Mouse (Mus musculus): ENCODE data around the gene Sart3. TPM values are rescaled to one million over a fixed set of nuclear protein-coding genes. Genes with fewer than 3 reads are reported as not detected.
"Not testable (repeated sequence)": the region's sequence is repeated elsewhere in the genome, so short reads cannot be mapped to it uniquely, and the experiment has no call there.

The Sart3 gene
- polyA plus RNA-seq, 1 experiment from 2014 or later: 32.0 TPM

DNA sequence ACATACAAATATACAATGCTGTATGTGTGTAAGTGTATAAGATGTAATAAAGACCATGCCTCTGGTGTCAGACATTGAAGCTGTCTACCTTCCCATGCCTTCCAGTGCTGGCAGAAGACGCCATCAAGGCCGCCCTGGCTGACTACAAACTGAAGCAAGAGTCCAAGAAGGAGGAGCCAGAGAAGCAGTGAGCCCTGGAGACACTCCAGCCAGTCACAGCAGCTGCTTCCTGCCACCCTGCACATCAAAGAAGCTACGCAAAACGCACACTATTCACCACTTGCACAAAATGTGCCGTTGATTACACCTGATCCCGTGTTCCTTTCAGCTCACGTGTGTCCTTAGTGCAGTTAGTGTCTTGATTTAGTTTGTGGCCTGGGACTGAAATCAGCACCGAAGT is 5.4 kb upstream of the Sart3 start:
- H3K9me3 ChIP-seq; ATAC-seq (ENCODE audit: extremely low read depth, insufficient number of reproducible peaks, low FRiP score, low TSS enrichment); H3K27me3 ChIP-seq (replicated peaks); H3K9ac ChIP-seq; H3K4me3 ChIP-seq; H3K27ac ChIP-seq (replicated peaks); H3K4me2 ChIP-seq: not testable (repeated sequence)
- Histone ChIP-seq H3K4me1 (peaks cover 13% of the 10 kb centered on the region), H3K36me3 (peaks cover 46% of the 10 kb centered on the region)
- 80% methylated on average over 8 of the region's 8 CpGs for WGBS

DNA sequence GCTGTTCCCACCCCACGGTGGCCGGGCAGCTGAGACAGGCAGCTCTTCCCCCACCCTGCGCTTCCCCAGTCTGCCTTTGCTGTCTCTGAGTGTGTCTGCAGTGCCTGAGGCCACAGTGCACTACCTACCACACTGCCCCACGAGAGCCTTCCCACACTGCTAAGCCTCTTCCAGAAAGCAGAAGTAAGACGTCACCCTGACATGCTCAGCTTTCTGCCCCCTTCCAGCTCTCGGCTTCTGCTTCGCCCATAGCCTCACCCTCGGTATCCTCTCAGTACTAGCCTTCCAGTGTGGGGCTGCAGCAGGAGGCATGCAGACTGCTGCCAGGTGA is 4.6 kb upstream of the Sart3 start:
- H3K27ac ChIP-seq (replicated peaks): no peak overlapping the region
- H3K4me2 ChIP-seq: no peak overlapping the region
- no peaks in the 10 kb centered on the region for H3K9me3 ChIP-seq
- H3K27me3 ChIP-seq (replicated peaks): no peaks in the 10 kb centered on the region
- no peak overlapping the region for H3K4me3 ChIP-seq
- H3K36me3 ChIP-seq: peaks cover 46% of the 10 kb centered on the region
- H3K4me1 ChIP-seq: peaks cover 9% of the 10 kb centered on the region
- 89% methylated on average over 8 of the region's 8 CpGs for WGBS
- no peak overlapping the region for H3K9ac ChIP-seq
- no peak for ATAC-seq (ENCODE audit: extremely low read depth, insufficient number of reproducible peaks, low FRiP score, low TSS enrichment)

DNA sequence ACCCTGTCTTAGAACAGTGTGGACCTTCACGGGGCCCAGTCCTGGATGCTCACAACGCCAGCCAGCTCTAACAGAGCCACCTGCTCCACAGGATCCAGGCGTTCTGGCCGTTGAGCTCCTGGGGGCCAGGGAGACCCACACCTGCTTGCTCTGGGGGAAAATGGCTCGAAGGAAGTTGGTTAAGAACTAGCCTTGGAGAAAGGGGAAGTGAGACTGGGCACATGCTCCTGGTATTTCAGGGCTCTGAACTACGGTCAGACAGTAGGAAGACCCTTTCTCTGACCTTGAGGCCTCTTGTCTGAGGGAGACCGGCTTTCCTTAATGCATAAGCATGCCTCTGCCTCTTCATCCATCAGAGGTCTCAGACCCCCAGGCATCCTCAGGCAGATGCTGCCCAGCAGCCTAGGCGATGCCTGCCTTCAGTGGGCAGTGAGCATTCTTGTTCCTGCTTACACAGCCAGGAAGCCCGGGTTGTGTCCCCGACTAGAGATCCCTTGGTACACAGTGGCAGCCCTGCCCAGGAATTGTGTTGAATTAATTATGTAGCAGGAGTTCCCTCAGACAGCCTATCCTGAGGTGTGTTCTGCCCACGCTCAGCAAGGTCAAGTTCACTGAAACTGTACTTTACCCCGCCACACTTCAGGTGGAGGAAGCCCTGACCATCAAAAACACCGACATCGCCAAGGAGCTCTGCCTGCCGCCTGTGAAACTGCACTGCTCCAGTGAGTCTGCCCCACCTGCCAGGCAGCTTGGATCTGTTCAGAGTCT is 4.0 kb upstream of the Sart3 start:
- H3K9me3 ChIP-seq: no peaks in the 10 kb centered on the region
- no peaks in the 10 kb centered on the region for H3K27me3 ChIP-seq (replicated peaks)
- 90% methylated on average over 15 of the region's 15 CpGs for WGBS
- H3K4me3 ChIP-seq: no peak overlapping the region
- no peak for ATAC-seq (ENCODE audit: extremely low read depth, insufficient number of reproducible peaks, low FRiP score, low TSS enrichment)
- H3K9ac ChIP-seq: no peak overlapping the region
- peaks cover 9% of the 10 kb centered on the region for H3K4me1 ChIP-seq
- H3K36me3 ChIP-seq: peaks cover 46% of the 10 kb centered on the region
- H3K4me2 ChIP-seq: no peak overlapping the region
- H3K27ac ChIP-seq (replicated peaks): no peak overlapping the region

DNA sequence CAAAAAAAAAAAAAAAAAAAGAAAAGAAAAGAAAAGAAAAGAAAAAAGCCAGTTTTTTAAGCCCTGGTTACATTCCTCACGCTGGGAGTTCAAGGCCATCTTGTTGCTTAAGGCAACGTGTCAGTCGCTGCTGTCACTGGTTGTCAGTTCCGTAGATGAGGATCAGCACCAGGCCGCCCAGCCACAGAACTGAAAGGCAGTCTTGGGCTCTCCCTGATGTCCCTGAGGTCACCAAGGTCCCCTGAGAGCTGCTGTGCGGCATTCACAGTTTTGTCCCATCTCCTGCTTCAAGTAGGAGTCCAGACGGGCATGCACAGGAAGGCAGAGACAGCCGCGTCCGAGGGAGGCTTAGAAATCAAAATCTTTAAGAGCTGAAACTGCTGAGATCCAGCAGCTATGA is 3.3 kb upstream of the Sart3 start:
- Histone ChIP-seq H3K9me3 (no peaks in the 10 kb centered on the region), H3K4me3 (no peak overlapping the region), H3K4me2 (no peak overlapping the region), H3K9ac (no peak overlapping the region), H3K27me3 (replicated peaks) (no peaks in the 10 kb centered on the region), H3K27ac (replicated peaks) (no peak overlapping the region), H3K4me1 (peaks cover 12% of the 10 kb centered on the region), H3K36me3 (peaks cover 46% of the 10 kb centered on the region)
- ATAC-seq (ENCODE audit: extremely low read depth, insufficient number of reproducible peaks, low FRiP score, low TSS enrichment): no peak
- 87% methylated on average over 10 of the region's 10 CpGs for WGBS

DNA sequence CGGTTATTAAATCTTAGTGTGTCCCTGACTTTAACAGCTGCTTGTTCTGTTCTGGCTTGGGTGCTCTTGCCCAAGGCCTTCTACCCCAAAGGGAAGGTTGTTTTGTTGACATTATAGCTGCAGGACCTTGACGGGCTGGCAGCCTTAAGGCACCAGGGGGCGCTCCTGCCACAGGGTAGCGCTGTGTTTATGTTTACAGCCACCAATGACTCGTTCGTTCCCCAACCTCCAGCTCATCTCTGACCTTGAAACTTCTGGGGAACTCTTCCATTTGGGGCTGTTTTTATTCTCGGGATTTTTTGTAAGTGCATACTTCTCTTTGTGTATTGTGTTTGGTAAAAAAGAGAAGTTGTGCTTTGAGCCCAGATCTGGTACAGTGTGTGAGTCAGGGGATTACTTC is 1.4 kb upstream of the Sart3 start:
- H3K9me3 ChIP-seq: no peaks in the 10 kb centered on the region
- H3K4me3 ChIP-seq: peak overlapping the region; percentile 100
- H3K27ac ChIP-seq (replicated peaks): peak overlapping the region; percentile 94
- H3K4me1 ChIP-seq: peaks cover 29% of the 10 kb centered on the region
- ATAC-seq (ENCODE audit: extremely low read depth, insufficient number of reproducible peaks, low FRiP score, low TSS enrichment): no peak
- H3K9ac ChIP-seq: peak overlapping the region; percentile 88
- under 1% methylated on average over 7 of the region's 7 CpGs for whole genome bisulfite sequencing
- no peaks in the 10 kb centered on the region for H3K27me3 ChIP-seq (replicated peaks)
- H3K36me3 ChIP-seq: peaks cover 51% of the 10 kb centered on the region
- peak overlapping the region; percentile 99 for H3K4me2 ChIP-seq

DNA sequence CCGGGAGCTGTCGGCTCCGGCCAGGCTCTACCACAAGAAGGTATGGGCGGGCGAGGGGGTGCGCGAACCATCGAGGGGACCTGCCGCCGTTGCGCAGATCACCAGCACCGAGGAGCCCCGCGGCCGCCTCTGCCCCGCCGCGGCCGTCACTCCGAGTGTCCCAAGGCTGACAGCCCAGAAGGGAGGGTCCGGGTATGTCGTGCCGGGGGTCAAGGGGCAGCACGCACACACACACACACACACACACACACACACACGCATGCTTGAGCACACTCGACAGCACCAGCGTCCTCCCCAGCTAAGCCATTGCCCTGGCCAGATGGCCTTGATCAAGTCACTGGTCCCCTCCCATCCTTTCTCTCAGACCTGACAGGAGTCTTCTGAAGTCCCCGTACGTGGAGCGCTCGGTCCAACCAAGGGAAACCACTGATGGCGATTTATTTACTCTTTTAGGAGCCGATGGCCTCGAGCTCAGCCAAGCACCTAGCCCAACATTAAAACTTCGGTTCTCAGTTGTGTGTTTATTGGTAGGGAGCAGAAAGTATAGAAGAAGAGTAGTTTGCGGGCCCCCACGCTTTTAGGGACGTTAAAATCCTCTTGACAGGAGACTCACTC is 702 bp upstream of the Sart3 start:
- no peaks in the 10 kb centered on the region for H3K9me3 ChIP-seq
- 2% methylated on average over 37 of the region's 38 CpGs for WGBS
- ATAC-seq (ENCODE audit: extremely low read depth, insufficient number of reproducible peaks, low FRiP score, low TSS enrichment): 0 out of 2 replicates have a peak, but pooled peaks have one; percentile 1
- H3K27me3 ChIP-seq (replicated peaks): no peaks in the 10 kb centered on the region
- peaks cover 29% of the 10 kb centered on the region for H3K4me1 ChIP-seq
- H3K9ac ChIP-seq: peak overlapping the region; percentile 88
- H3K4me2 ChIP-seq: peak overlapping the region; percentile 99
- peak overlapping the region; percentile 100 for H3K4me3 ChIP-seq
- H3K27ac ChIP-seq (replicated peaks): peak overlapping the region; percentile 94
- H3K36me3 ChIP-seq: peaks cover 51% of the 10 kb centered on the region

DNA sequence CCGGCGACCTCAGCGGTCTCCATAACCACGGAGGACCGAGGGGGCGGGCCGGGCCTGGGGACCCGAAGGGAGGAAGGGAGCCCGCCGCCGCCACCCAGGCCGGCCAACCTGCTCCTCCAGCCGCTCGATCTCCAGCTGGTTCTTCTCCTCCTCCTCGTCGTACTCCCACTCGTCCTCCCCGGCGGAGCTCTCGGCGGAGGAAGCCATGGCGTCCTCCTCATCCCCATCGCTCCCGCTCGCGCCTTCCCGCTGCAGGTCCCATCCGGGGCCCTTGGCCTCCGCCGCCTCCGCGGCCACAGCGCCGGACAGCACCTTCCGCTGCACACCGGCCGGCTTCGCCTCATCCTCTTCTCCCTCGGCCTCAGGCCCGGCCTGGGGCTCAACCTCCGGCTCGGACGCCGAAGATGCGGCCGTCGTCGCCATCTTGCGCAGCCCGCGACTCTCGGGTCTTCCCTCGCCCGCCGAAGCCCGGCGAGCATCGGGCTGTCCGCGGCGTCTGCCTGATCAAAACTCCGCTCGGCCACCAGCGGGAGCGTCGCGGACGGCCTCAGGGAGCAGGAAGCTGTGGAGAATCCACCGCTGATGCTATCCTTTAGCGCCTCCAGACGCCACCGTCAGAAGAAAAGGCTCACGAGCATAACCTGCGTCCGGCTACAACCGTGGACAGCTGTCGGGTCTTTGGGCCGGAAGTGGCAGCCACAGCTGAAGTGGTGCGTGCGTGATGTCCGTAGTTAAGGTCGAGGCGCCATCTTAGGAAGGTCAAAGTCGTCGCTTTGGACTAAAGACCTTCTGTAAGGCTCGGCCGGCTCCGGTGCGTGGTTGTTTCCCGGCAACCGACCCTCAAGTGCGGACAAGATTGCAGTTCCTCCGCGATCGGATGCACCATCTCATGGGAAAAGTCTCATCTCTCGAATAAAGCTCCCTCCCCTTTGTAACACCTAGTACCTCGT is 822 bp downstream of the Sart3 start:
- Histone ChIP-seq H3K27ac (replicated peaks) (peak overlapping the region; percentile 94), H3K4me1 (peaks cover 32% of the 10 kb centered on the region), H3K4me3 (peak overlapping the region; percentile 100), H3K36me3 (peaks cover 53% of the 10 kb centered on the region), H3K9me3 (no peaks in the 10 kb centered on the region), H3K27me3 (replicated peaks) (no peaks in the 10 kb centered on the region), H3K9ac (peak overlapping the region; percentile 94), H3K4me2 (peak overlapping the region; percentile 99)
- ATAC-seq (ENCODE audit: extremely low read depth, insufficient number of reproducible peaks, low FRiP score, low TSS enrichment): peak; percentile 71
- under 1% methylated on average over 94 of the region's 97 CpGs for WGBS

DNA sequence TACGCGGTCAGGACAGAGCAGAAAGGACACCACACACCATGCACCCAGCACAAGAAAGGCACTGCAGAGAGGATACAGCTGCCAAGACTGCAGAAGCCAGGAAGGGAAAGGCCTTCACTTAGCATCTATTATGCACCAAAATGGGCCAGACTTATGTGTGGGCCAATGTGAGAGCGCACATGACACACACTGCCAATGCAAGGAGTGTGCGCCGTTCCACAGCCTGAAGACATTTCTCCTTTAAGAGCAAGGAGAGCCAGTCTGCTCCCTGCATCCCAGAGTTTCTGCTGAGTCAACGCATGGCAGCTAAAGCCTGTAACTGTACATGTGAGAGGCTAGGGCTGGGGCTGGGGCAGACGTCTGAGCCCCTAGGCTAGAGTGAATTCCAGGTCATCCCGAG is 3.5 kb downstream of the Sart3 start:
- WGBS: 83% methylated on average over 8 of the region's 8 CpGs

DNA sequence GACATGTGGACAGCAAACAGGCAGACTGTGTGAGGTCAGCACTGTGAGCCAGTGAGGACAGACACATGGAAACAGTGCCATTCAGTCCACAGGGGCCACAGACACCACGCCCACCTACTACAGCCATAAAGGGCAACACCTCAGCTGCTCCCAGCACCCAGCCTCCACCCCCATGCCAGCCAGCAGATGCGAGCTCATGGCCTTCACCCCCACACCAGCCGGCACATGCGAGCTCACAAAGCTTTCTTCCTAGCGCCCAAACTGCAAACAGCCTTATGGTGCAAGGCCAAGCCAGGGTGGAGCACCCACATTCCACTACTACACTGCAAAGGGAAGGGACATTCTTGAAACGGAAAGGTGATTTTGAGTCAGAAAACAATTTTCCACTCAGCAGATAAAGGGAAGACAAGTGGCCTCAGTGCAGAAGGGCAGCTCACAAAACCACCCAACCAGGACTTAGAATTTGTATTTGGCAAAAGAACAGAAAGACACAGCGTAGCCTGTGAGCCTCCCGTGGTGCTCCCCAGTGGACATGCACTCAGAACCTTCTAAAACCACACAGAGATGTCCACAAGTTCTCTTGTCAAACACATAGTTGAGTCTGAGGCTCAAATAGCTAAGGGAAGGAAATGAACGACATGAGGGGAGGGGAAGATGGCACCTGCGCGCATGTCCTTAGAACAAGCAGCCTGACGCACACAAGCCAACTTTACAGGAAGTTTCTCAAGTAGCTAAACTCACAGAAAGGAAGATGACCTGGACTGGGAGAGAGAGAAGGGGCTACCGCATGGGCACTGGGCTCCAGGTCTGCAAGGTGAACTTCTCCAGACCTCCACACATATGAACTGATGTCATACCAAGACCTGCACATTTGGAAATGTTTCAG is 6.4 kb downstream of the Sart3 start:
- no peak overlapping the region for H3K27ac ChIP-seq (replicated peaks)
- no peak for ATAC-seq (ENCODE audit: extremely low read depth, insufficient number of reproducible peaks, low FRiP score, low TSS enrichment)
- H3K4me3 ChIP-seq: no peak overlapping the region
- H3K9ac ChIP-seq: no peak overlapping the region
- WGBS: 82% methylated on average over 13 of the region's 13 CpGs
- H3K36me3 ChIP-seq: peaks cover 72% of the 10 kb centered on the region
- peaks cover 32% of the 10 kb centered on the region for H3K4me1 ChIP-seq
- H3K9me3 ChIP-seq: no peaks in the 10 kb centered on the region
- no peak overlapping the region for H3K4me2 ChIP-seq
- H3K27me3 ChIP-seq (replicated peaks): no peaks in the 10 kb centered on the region

More for the DNA sequence above, 3.5 kb downstream of the Sart3 start:
- Histone ChIP-seq H3K4me1 (peaks cover 39% of the 10 kb centered on the region), H3K9me3 (no peaks in the 10 kb centered on the region), H3K4me3 (no peak overlapping the region), H3K9ac (no peak overlapping the region), H3K27me3 (replicated peaks) (no peaks in the 10 kb centered on the region), H3K27ac (replicated peaks) (no peak overlapping the region), H3K4me2 (no peak overlapping the region), H3K36me3 (peaks cover 43% of the 10 kb centered on the region)
- ATAC-seq (ENCODE audit: extremely low read depth, insufficient number of reproducible peaks, low FRiP score, low TSS enrichment): no peak

DNA sequence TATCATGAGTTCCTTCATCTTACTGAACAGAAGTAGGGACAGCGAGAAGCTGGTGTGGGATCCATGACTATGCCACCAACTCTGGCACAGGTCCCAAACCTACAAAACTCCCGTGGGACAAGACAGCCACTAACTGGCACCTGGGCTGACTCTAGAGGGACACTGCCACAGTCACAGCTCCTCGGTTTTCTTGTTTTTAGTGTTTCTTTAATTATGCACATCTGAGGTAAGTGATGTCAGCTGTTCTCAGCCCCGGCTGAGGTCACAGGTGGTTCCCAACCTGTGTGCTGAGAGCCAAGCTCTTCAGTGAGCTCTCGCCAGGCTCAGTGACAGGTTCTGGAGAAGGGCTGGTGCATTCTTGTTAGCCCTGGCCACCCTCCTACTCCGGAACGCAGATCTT is 7.9 kb downstream of the Sart3 start:
- no peak for ATAC-seq (ENCODE audit: extremely low read depth, insufficient number of reproducible peaks, low FRiP score, low TSS enrichment)
- Histone ChIP-seq H3K9me3 (no peaks in the 10 kb centered on the region), H3K27me3 (replicated peaks) (no peaks in the 10 kb centered on the region), H3K4me3 (no peak overlapping the region), H3K27ac (replicated peaks) (no peak overlapping the region), H3K9ac (no peak overlapping the region), H3K4me1 (peaks cover 18% of the 10 kb centered on the region; the same call in 1 of the 2 replicates), H3K36me3 (peaks cover 87% of the 10 kb centered on the region), H3K4me2 (no peak overlapping the region)
- WGBS: 89% methylated on average over 7 of the region's 7 CpGs

Measured in heart, embryonic 13.5 days (tissue).